Mouse (Mus musculus): ENCODE data around the gene Tmem229b. TPM values are rescaled to one million over a fixed set of nuclear protein-coding genes. Genes with fewer than 3 reads are reported as not detected.
A peak's percentile ranks its signal among the peaks of the same experiment; 100 is the strongest.
"Not testable (repeated sequence)": the region's sequence is repeated elsewhere in the genome, so short reads cannot be mapped to it uniquely, and the experiment has no call there.

The Tmem229b gene
- polyA plus RNA-seq, 1 experiment from 2014 or later: 3.7 TPM

GRCm38 (mm10) chr12:79041436-79041835 is 34.0 kb upstream of the Tmem229b start:
- Histone ChIP-seq H3K9me3 (replicated peaks; ENCODE audit: control insufficient read depth, low read length) (no peaks in the 10 kb centered on the region), H3K27ac (ENCODE audit: low read length) (no peak overlapping the region), H3K4me1 (ENCODE audit: control insufficient read depth, low read depth, low read length) (no peaks in the 10 kb centered on the region), H3K36me3 (ENCODE audit: control insufficient read depth, insufficient read depth) (no peaks in the 10 kb centered on the region), H3K4me3 (ENCODE audit: low read depth, low read length) (no peak overlapping the region), H3K9ac (ENCODE audit: low read depth, low read length) (no peak overlapping the region), H3K4me2 (ENCODE audit: low read depth, low read length) (no peak overlapping the region), H3K27me3 (ENCODE audit: control insufficient read depth, insufficient read depth, low read depth, low read length) (no peaks in the 10 kb centered on the region)
- ATAC-seq (ENCODE audit: low read depth): no peak

DNA sequence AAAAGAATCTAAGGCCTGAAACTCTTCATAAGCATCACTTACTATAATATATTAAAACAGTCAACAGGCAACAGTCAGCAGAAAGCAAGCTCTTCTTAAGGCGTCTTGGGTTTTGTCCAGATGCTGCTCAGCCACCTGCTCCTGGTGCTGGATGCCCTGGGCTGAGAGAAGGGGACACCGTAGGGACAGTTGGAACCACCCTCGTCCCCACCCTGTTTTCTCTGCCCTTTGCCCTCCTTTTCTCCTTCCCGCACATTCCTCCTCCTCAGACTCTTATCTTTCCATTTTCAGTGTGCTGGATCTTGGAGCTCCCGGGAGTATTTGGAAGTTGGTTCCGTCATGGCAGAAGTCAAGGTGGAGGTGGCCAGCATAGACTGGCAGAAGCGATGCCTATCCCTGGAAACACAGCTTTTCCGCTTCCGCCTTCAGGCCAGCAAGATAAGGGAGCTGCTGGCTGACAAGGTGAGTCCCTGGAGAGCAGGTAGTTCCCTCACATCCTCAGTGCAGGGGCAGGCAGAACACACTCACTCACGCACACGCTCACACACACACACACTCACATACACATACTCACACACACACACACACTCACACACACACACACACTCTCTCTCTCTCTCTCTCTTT is 32.9 kb upstream of the Tmem229b start:
- Histone ChIP-seq H3K27me3 (ENCODE audit: control insufficient read depth, insufficient read depth, low read depth, low read length) (no peaks in the 10 kb centered on the region), H3K36me3 (ENCODE audit: control insufficient read depth, insufficient read depth) (no peaks in the 10 kb centered on the region), H3K4me1 (ENCODE audit: control insufficient read depth, low read depth, low read length) (no peaks in the 10 kb centered on the region), H3K4me2 (ENCODE audit: low read depth, low read length) (no peak overlapping the region), H3K9ac (ENCODE audit: low read depth, low read length) (no peak overlapping the region), H3K27ac (ENCODE audit: low read length) (no peak overlapping the region), H3K4me3 (ENCODE audit: low read depth, low read length) (no peak overlapping the region), H3K9me3 (replicated peaks; ENCODE audit: control insufficient read depth, low read length) (no peaks in the 10 kb centered on the region)
- 69% methylated on average over 11 of the region's 11 CpGs for WGBS (ENCODE audit: insufficient replicate concordance)
- ATAC-seq (ENCODE audit: low read depth): no peak

DNA sequence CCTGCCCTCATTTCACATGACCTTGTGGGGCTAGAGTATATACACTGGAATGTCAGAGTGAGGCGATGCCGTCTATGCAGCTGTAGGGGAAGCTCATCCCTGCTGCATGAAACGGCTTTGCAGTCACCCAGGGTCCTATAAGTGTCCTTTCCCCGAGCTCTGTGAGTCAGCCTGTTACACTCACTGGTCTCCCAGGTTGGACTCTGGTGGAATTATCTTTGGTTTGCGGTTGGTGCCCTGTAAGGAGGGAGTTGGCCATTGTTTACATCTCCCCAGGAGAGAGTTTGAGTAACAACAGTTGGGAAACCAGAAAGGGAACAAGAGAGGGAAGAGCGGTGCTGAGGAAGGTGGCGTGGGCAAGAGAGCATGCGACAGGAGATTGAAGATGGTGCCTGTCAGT is 32.3 kb upstream of the Tmem229b start:
- no peak for ATAC-seq (ENCODE audit: low read depth)
- H3K4me2 ChIP-seq (ENCODE audit: low read depth, low read length): no peak overlapping the region

DNA sequence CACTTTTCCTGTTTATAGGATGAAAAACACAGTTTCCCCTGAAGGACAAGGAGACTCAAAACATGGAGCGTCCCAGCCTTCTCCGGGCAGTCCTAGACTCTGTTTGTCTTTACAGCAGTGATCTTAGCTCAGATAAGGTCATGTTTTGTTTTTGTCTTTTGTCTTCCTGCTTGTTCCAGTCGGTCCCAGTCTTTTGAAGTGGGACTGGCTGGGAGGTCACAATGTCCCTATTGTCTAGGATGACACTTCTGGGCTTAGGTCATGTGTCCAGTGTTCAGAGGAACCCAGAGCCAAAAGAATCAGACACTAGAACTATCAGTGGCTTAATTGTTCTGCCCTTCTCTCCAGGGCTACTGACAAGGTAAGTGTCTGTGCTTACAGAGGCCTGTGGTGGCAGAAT is 27.9 kb upstream of the Tmem229b start:
- no peaks in the 10 kb centered on the region for H3K36me3 ChIP-seq (ENCODE audit: control insufficient read depth, insufficient read depth)
- H3K4me1 ChIP-seq (ENCODE audit: control insufficient read depth, low read depth, low read length): no peaks in the 10 kb centered on the region
- no peaks in the 10 kb centered on the region for H3K9me3 ChIP-seq (replicated peaks; ENCODE audit: control insufficient read depth, low read length)
- no peak overlapping the region for H3K9ac ChIP-seq (ENCODE audit: low read depth, low read length)
- ATAC-seq (ENCODE audit: low read depth): no peak
- WGBS (ENCODE audit: insufficient replicate concordance): 39% methylated on average over 3 of the region's 3 CpGs
- no peak overlapping the region for H3K4me3 ChIP-seq (ENCODE audit: low read depth, low read length)
- no peak overlapping the region for H3K27ac ChIP-seq (ENCODE audit: low read length)
- peaks cover 9% of the 10 kb centered on the region for H3K27me3 ChIP-seq (ENCODE audit: control insufficient read depth, insufficient read depth, low read depth, low read length)
- no peak overlapping the region for H3K4me2 ChIP-seq (ENCODE audit: low read depth, low read length)

More for the DNA sequence above, 32.3 kb upstream of the Tmem229b start:
- Histone ChIP-seq H3K9ac (ENCODE audit: low read depth, low read length) (no peak overlapping the region), H3K9me3 (replicated peaks; ENCODE audit: control insufficient read depth, low read length) (no peaks in the 10 kb centered on the region), H3K27me3 (ENCODE audit: control insufficient read depth, insufficient read depth, low read depth, low read length) (no peaks in the 10 kb centered on the region), H3K27ac (ENCODE audit: low read length) (no peak overlapping the region), H3K4me3 (ENCODE audit: low read depth, low read length) (no peak overlapping the region), H3K36me3 (ENCODE audit: control insufficient read depth, insufficient read depth) (no peaks in the 10 kb centered on the region), H3K4me1 (ENCODE audit: control insufficient read depth, low read depth, low read length) (no peaks in the 10 kb centered on the region)
- 57% methylated on average over 8 of the region's 8 CpGs for WGBS (ENCODE audit: insufficient replicate concordance)

DNA sequence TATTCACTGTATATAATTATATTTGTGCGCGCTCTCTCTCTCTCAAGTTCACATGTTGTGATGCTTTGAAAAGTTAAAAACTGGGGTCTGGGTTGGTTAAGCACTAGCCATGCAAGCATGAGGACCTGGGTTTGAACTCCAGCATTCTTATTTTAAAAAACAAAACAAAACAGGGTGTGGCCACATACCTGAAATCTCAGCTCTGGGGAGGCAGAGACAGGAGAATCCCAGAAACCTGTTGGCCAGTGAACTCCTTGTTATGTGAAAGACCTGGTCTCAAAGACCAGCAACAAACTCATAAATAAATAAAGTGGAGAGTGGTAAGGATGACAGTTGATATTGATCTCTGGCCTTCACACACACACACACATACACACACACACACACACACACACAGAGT is 26.9 kb upstream of the Tmem229b start:
- no peak overlapping the region for H3K4me3 ChIP-seq (ENCODE audit: low read depth, low read length)
- no peak overlapping the region for H3K4me2 ChIP-seq (ENCODE audit: low read depth, low read length)
- H3K9ac ChIP-seq (ENCODE audit: low read depth, low read length): no peak overlapping the region
- WGBS (ENCODE audit: insufficient replicate concordance): 87% methylated on average over 2 of the region's 2 CpGs
- peaks cover 19% of the 10 kb centered on the region for H3K27me3 ChIP-seq (ENCODE audit: control insufficient read depth, insufficient read depth, low read depth, low read length)
- no peak overlapping the region for H3K27ac ChIP-seq (ENCODE audit: low read length)
- no peaks in the 10 kb centered on the region; the same call in 1 of the 2 replicates for H3K4me1 ChIP-seq (ENCODE audit: control insufficient read depth, low read depth, low read length)
- no peak for ATAC-seq (ENCODE audit: low read depth)
- no peaks in the 10 kb centered on the region for H3K9me3 ChIP-seq (replicated peaks; ENCODE audit: control insufficient read depth, low read length)
- H3K36me3 ChIP-seq (ENCODE audit: control insufficient read depth, insufficient read depth): no peaks in the 10 kb centered on the region

GRCm38 (mm10) chr12:79028911-79029861 is 21.8 kb upstream of the Tmem229b start, which contains the start of gene Plekhh1:
Gene Plekhh1 (plus strand): TSS chr12:79029163.
- H3K27ac ChIP-seq (ENCODE audit: low read length): no peak within 1 kb of the TSS
- peak; percentile 48 for ATAC-seq (ENCODE audit: low read depth)
- H3K4me1 ChIP-seq (ENCODE audit: control insufficient read depth, low read depth, low read length): no peaks in the 10 kb centered on the region; the same call in 1 of the 2 replicates
- peak within 1 kb of the TSS; percentile 63 for H3K4me3 ChIP-seq (ENCODE audit: low read depth, low read length)
- no peaks in the 10 kb centered on the region for H3K36me3 ChIP-seq (ENCODE audit: control insufficient read depth, insufficient read depth)
- H3K9ac ChIP-seq (ENCODE audit: low read depth, low read length): peak within 1 kb of the TSS; percentile 50
- peaks cover 31% of the 10 kb centered on the region for H3K27me3 ChIP-seq (ENCODE audit: control insufficient read depth, insufficient read depth, low read depth, low read length)
- H3K9me3 ChIP-seq (replicated peaks; ENCODE audit: control insufficient read depth, low read length): no peaks in the 10 kb centered on the region
- under 1% methylated on average over 80 of the region's 80 CpGs for WGBS (ENCODE audit: insufficient replicate concordance)
- H3K4me2 ChIP-seq (ENCODE audit: low read depth, low read length): peak within 1 kb of the TSS; percentile 85

DNA sequence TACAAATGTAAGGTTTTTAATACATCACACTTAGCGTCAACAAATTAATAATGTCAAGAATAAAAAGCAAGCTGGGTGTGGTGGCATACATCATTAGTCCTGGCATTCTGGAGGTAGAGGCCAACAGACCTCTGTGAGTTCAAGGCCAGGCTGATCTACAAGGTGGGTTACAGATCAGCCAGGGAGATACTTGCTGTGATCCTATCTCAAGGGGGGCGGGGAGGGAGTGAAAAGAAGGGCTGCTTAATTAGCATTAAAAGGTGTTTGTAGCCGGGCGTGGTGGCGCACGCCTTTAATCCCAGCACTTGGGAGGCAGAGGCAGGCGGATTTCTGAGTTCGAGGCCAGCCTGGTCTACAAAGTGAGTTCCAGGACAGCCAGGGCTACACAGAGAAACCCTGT is 20.1 kb upstream of the Tmem229b start:
- H3K4me2 ChIP-seq (ENCODE audit: low read depth, low read length); H3K36me3 ChIP-seq (ENCODE audit: control insufficient read depth, insufficient read depth); H3K9ac ChIP-seq (ENCODE audit: low read depth, low read length); H3K27ac ChIP-seq (ENCODE audit: low read length); H3K9me3 ChIP-seq (replicated peaks; ENCODE audit: control insufficient read depth, low read length); ATAC-seq (ENCODE audit: low read depth); H3K4me3 ChIP-seq (ENCODE audit: low read depth, low read length); H3K4me1 ChIP-seq (ENCODE audit: control insufficient read depth, low read depth, low read length): not testable (repeated sequence)
- 72% methylated on average over 6 of the region's 8 CpGs for WGBS (ENCODE audit: insufficient replicate concordance)
- peaks cover 31% of the 10 kb centered on the region for H3K27me3 ChIP-seq (ENCODE audit: control insufficient read depth, insufficient read depth, low read depth, low read length)

DNA sequence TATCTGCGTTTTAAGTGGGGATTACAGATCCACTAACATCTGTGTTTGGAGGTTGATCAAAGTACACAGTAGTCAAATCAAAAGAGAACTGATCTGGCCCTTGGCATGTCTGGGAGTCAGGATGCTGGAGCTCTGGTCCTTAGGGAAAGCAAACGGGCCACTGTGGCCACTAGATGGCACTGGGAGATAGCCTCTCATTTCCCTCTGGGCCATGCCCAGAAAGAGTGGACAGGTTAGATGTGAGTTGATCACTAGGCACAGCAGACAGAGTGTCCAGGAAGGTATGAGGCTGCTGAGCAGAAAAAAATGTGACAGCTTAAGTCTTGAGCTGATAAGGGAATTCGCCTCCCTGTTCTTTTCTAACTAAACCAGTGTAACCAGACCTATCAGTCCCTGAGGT is 15.5 kb upstream of the Tmem229b start:
- 10% methylated on average over 3 of the region's 3 CpGs for WGBS (ENCODE audit: insufficient replicate concordance)
- H3K4me2 ChIP-seq (ENCODE audit: low read depth, low read length): no peak overlapping the region
- ATAC-seq (ENCODE audit: low read depth): no peak

DNA sequence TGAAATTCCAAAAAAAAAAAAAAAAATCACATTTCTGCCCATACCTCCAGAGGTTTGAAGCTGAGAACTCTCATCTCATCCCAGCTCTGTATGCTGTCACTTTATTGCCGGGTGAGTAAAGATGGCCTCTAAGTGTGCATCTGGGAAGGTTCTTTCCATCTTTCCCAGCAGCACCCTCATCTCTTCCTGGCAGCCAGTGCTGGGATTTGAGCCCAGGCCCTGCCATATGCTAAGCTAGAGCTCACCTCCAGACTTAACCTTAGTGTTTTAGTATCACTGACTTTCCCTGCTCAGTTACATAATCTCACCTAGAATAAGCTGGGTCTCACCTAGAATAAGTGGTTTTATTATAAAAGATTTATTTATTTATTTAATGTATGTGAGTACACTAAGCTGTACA is 14.5 kb upstream of the Tmem229b start:
- H3K9me3 ChIP-seq (replicated peaks; ENCODE audit: control insufficient read depth, low read length): no peaks in the 10 kb centered on the region; the same call in 1 of the 2 replicates
- no peak for ATAC-seq (ENCODE audit: low read depth)
- no peaks in the 10 kb centered on the region for H3K36me3 ChIP-seq (ENCODE audit: control insufficient read depth, insufficient read depth)
- 52% methylated on average over 1 of the region's 1 CpGs for WGBS (ENCODE audit: insufficient replicate concordance)
- no peak overlapping the region for H3K9ac ChIP-seq (ENCODE audit: low read depth, low read length)
- no peaks in the 10 kb centered on the region for H3K4me1 ChIP-seq (ENCODE audit: control insufficient read depth, low read depth, low read length)
- H3K4me2 ChIP-seq (ENCODE audit: low read depth, low read length): no peak overlapping the region
- no peak overlapping the region for H3K27ac ChIP-seq (ENCODE audit: low read length)
- no peaks in the 10 kb centered on the region for H3K27me3 ChIP-seq (ENCODE audit: control insufficient read depth, insufficient read depth, low read depth, low read length)
- no peak overlapping the region for H3K4me3 ChIP-seq (ENCODE audit: low read depth, low read length)

More for the DNA sequence above, 15.5 kb upstream of the Tmem229b start:
- H3K27ac ChIP-seq (ENCODE audit: low read length): no peak overlapping the region
- no peak overlapping the region for H3K4me3 ChIP-seq (ENCODE audit: low read depth, low read length)
- no peaks in the 10 kb centered on the region; the same call in 1 of the 2 replicates for H3K9me3 ChIP-seq (replicated peaks; ENCODE audit: control insufficient read depth, low read length)
- H3K4me1 ChIP-seq (ENCODE audit: control insufficient read depth, low read depth, low read length): no peaks in the 10 kb centered on the region
- H3K9ac ChIP-seq (ENCODE audit: low read depth, low read length): no peak overlapping the region
- H3K27me3 ChIP-seq (ENCODE audit: control insufficient read depth, insufficient read depth, low read depth, low read length): no peaks in the 10 kb centered on the region; the same call in 1 of the 2 replicates
- no peaks in the 10 kb centered on the region for H3K36me3 ChIP-seq (ENCODE audit: control insufficient read depth, insufficient read depth)
